Mouse (Mus musculus): ENCODE data around the gene Lce1h. TPM values are rescaled to one million over a fixed set of nuclear protein-coding genes. Genes with fewer than 3 reads are reported as not detected.

Lce1h gene
- not detected in 4 replicates for total RNA-seq (2023)

DNA sequence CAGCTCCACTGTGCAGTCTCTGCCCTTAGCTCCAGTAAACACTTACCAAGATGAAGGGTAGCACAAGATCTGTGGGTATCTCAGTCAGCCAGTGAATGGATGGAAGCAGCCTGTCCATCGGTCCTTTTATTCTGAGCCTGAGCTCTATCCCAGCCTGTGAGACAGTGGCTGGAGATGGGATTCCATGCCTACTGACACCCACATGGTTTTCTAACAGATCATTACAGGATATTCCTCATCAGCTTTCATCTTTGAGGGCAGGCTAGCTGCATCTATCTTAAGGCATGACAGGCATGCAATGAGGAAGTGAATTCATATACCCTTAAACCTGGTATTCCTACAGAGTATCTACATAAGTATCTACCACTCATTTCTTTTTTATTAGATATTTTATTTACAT, at the start of gene Lce1h:
Gene Lce1h, minus strand, starts transcription at position 101 of the 400 bp plus-strand sequence.

DNA sequence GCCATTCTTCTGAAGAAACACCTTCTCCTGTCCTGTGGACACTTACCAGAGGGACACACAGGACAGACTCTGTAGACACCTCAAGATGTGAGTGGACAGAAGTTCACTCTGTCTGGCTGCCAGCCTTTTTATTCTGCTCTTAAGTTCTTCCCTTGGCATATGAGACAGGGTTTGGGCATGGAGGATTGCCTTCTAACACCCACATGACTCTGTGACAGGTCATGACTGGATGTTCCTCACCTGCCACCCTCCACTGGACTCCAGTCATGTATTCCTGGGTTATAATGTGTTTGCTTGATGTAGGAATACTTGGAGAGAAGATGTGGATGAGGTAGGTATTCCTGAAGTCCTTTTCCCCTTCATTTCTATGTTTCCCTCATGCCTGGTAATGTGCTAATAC, 42.9 kb upstream of the Lce1h start, which contains the start of gene Lce1k:
Gene Lce1k, minus strand, starts transcription at position 101 of the 400 bp plus-strand sequence.

DNA sequence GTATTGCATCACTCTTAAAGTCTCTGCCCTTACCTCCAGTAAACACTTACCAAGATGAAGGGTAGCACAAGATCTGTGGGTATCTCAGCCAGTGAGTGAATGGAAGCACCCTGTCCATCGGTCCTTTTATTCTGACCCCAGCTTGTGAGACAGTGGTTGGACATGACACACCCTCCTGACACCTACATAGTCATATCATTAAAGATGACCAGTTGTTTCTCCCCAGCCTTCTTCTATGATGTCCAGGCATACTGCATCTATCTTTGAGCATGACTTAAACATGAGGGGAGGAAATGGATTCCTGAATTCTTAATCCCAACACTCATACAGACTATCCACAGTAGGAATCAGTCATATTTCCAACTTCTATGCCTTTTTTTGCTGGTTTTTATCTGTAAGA, 25.5 kb upstream of the Lce1h start, which contains the start of gene Lce1j:
Gene Lce1j, minus strand, starts transcription at position 101 of the 400 bp plus-strand sequence.

DNA sequence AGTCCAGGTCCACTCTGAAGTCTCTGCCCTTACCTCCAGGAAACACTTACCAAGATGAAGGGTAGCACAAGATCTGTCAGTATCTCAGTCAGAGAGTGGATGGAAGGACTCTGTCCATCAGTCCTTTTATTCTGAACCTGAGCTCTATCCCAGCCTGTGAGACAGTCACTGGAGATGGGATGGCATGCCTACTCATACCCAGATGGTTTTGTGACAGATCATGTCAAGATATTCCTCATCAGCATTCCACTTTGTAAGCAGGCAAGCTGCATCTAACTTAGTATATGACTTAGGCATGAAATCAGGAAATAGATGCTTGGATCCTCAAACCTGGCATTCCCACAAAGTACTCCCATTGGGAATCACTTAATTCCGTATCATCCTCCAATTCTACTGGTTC, 13.9 kb upstream of the Lce1h start, which contains the start of gene Lce1i:
Gene Lce1i, minus strand, starts transcription at position 101 of the 400 bp plus-strand sequence.

DNA sequence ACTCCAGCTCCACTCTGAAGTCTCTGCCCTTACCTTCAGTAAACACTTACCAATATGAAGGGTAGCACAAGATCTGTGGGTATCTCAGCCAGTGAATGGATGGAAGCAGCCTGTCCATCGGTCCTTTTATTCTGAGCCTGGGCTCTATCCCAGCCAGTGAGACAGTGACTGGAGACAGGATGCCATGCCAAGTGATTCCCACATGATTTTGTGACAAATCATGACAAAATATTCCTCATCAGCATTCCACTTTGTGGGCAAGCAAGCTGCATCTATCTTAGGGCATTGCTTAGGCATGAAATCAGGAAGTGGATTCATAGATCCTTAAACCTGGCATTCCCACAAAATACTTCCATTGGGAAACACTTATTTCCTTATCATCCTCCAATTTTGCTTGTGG, 12.6 kb downstream of the Lce1h start, which contains the start of gene Lce1g:
Gene Lce1g, minus strand, starts transcription at position 101 of the 400 bp plus-strand sequence.

DNA sequence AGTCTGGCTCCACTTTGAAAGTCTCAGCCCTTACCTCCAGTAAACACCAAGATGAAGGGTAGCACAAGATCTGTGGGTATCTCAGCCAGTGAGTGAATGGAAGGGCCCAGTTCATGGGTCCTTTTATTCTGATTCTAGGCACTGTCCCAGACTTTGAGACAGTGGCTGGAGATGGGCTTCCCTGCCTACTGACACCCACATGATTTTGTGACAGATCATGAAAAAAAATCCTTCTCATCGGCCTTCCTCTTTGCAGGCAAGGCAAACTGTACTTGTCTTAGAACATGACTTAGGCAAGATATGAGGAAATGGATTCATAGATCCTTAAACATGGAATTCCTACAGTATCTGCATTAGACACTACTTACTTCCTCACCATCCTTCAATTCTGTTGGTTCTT, 25.9 kb downstream of the Lce1h start, which contains the start of gene Gm38119:
Gene Gm38119, minus strand, starts transcription at position 101 of the 400 bp plus-strand sequence.

DNA sequence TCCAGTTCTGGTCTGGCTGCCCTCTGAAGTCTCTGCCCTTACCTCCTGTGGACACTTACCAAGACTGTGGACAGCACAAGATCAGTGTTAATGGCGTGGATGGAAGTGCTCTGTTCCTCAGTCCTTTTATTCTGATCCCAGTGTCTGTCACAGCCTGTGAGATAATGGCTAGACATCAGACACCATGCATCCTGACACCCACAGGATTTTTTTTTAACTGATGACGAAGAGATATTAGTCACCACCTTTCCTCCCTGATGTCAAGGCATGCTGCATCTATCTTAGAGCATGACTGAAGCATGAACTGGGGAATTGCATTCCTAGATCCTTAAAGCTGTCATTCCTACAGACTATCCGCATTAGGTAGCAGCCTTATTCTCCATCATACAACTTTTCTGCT, 44.6 kb downstream of the Lce1h start, which contains the start of gene Lce1f:
Gene Lce1f, minus strand, starts transcription at position 101 of the 400 bp plus-strand sequence.

Other genes starting within 250 kb of the Lce1h start
- not detected in 4 replicates for gene 2310046K23Rik, start 230.6 kb downstream of the Lce1h start, total RNA-seq (2023)
- not detected in 4 replicates for gene Ivl, start 191.3 kb downstream of the Lce1h start, total RNA-seq (2023)
- gene Smcp, start 176.1 kb downstream of the Lce1h start, total RNA-seq (2023), result not detected in 4 replicates
- gene 2210017I01Rik, start 157.6 kb downstream of the Lce1h start, total RNA-seq (2023), result not detected in 4 replicates
- not detected in 4 replicates for gene Lce6a, start 143.4 kb downstream of the Lce1h start, total RNA-seq (2023)
- not detected in 4 replicates for gene Lce1a1, start 116.8 kb downstream of the Lce1h start, total RNA-seq (2023)
- not detected in 4 replicates for gene Lce1b, start 108.1 kb downstream of the Lce1h start, total RNA-seq (2023)
- gene Lce1a2, start 94.8 kb downstream of the Lce1h start, total RNA-seq (2023), result not detected in 4 replicates
- not detected in 4 replicates for gene Lce1c, start 85.8 kb downstream of the Lce1h start, total RNA-seq (2023)
- gene Lce1d, start 77.9 kb downstream of the Lce1h start, total RNA-seq (2023), result not detected in 4 replicates
- not detected in 4 replicates for gene Lce1e, start 56.0 kb downstream of the Lce1h start, total RNA-seq (2023)
- gene Lce1f, start 44.7 kb downstream of the Lce1h start, total RNA-seq (2023), result not detected in 4 replicates
- not detected in 4 replicates for gene Gm38119, start 26.0 kb downstream of the Lce1h start, total RNA-seq (2023)
- not detected in 4 replicates for gene Lce1g, start 12.7 kb downstream of the Lce1h start, total RNA-seq (2023)
- gene Lce1i, start 13.8 kb upstream of the Lce1h start, total RNA-seq (2023), result not detected in 4 replicates
- not detected in 4 replicates for gene Lce1j, start 25.4 kb upstream of the Lce1h start, total RNA-seq (2023)
- gene Lce1k, start 42.8 kb upstream of the Lce1h start, total RNA-seq (2023), result not detected in 4 replicates
- gene Kprp, start 62.2 kb upstream of the Lce1h start, total RNA-seq (2023), result not detected in 4 replicates
- gene Lce1l, start 86.2 kb upstream of the Lce1h start, total RNA-seq (2023), result not detected in 4 replicates
- not detected in 4 replicates for gene 2310050C09Rik, start 105.2 kb upstream of the Lce1h start, total RNA-seq (2023)
- gene Lce3a, start 161.2 kb upstream of the Lce1h start, total RNA-seq (2023), result not detected in 4 replicates
- gene Lce3b, start 167.9 kb upstream of the Lce1h start, total RNA-seq (2023), result not detected in 4 replicates
- gene Lce3c, start 179.4 kb upstream of the Lce1h start, total RNA-seq (2023), result not detected in 4 replicates
- not detected in 4 replicates for gene Lce3d, start 192.3 kb upstream of the Lce1h start, total RNA-seq (2023)
- not detected in 4 replicates for gene Lce3e, start 202.0 kb upstream of the Lce1h start, total RNA-seq (2023)
- gene Lce3f, start 227.2 kb upstream of the Lce1h start, total RNA-seq (2023), result not detected in 4 replicates